Mouse (Mus musculus): ENCODE results near the gene Kif22.

The Kif22 gene

DNA sequence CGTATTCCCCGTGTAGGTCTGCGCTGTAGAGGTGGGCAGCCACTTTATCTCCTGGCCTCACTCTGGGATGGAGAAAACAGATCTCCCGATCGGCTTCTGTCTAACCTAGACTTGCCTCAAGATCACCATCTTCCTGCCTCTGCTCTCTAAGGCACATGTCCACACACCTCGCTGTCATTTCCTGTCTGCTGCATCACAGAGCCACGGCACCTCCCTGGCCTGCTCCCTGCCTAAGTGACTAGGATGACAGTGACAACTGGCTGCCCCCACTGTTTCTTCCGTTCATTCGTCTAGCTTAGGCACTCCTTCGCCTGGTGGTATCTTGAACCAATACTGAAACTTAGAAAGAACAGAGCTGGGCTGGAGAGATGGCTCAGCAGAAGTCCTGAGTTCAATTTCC, 42.7 kb downstream of the Kif22 start:
- CTCF ChIA-PET: no interaction called here

- CTCF ChIA-PET: no interaction called here
Measured at GRCm38 (mm10) chr7:126996449-126996848, 45.8 kb downstream of the Kif22 start.

- CTCF ChIA-PET: no interaction called here
Measured at GRCm38 (mm10) chr7:126988816-126989215, 53.5 kb downstream of the Kif22 start.

DNA sequence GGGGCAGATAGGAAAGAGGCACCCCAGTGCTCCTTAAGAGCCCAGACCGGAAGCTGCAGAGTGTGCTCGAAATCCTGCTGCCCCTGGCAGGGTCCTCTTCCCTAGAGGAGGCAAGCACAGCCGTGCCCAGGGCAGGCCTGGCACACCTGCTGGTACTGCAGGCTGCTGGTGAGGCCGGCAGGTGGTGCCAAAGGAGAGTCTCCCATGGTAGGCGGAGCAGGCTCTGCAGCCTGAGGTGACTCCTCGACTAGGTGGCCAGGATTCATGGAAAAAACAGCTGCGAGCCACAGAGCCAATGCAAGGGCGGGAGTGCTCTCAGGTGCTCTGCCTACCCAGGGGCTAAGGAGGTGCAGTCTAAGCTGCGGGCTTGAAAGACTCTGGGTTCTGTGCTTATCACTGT, 56.0 kb downstream of the Kif22 start:
- CTCF ChIA-PET: no interaction called here

DNA sequence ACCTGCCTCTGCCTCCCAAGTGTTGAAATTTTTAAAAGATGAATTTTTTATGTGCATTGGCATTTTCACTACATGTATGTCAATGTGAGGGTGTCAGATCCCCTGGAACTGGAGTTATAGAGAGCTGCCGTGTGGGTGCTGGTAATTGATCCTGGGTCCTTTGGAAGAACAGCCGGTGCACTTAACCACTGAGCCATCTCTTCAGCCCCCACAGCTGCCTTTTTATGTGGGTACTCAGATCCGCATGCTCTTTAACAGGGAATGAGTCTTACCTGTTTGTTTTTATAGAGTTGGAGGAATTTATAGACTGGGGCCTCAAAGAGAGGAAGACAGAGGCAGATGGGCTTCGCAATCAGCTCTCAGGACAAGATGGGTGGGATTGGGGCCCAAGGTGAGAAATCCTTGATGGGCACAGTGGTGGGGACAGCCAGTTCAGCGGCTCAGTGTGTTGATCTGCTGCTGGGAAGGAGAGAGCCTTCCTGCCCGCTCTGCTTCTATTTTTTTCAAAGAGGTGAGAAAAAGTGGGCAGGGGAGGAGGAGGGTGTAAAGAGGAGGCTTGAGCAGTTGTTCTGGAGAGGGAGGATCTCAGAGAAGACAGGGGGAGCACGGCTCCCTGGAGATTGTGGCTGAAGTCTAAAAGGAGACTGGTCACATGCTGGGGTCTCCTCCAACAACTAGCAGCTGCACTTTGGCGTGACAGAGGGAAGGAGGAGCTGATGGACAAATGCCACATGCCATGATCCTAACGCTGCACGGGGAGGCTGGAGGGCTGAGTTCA, 57.4 kb downstream of the Kif22 start:
- CTCF ChIA-PET: no interaction called here

DNA sequence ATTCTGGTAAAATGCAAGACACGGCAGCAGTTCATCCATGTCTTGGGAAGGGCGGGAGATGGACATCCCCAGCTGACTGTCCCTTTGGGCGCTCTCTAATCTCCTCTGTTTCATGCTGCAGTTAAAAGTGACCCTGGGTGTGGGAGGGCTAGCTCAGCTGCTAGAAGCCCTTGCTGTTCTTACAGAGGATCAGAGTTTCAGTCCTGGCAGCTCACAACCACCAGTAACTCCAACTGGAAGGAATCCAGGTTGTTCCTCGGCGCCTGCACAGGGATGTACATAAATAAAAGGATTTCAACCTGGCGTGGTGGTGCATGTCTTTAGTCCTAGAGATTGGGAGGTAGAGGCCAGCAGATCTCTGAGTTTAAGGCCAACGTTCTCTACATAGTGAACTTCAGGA, 59.2 kb downstream of the Kif22 start:
- CTCF ChIA-PET: no interaction called here

GRCm38 (mm10) chr7:126982054-126982453, 60.2 kb downstream of the Kif22 start:
- CTCF ChIA-PET: no interaction called here

DNA sequence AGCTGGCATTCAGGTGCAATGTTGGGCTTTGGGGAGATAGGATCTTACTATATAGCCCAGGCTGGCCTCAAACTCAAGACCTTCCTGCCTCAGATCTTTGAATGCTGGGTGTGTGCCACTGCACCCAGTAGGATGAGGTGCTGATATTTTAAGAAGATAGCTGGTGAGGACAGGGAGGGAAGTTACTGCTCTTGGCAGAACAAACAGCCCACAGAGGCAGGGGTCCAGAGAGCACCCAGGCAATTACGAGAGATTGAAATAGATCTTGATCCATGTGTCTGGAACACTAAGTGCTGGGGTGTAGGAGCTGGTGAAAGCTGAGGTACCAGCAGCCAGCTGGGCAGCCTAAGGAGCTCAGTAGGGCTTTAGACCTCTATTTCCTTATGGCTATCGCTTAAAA, 60.7 kb downstream of the Kif22 start:
- CTCF ChIA-PET: no interaction called here

GRCm38 (mm10) chr7:126978841-126979240, 63.4 kb downstream of the Kif22 start:
- CTCF ChIA-PET: no interaction called here

Data from spleen, embryonic (tissue).